Mouse (Mus musculus): ENCODE measurements around the gene Dnaja4.

Dnaja4 gene

GRCm38 (mm10) chr9:54751684-54752083 lies 53.0 kb downstream of the Dnaja4 start:
- DNase-seq (ENCODE audit: low spot score in 2 of 2): no peak

- DNase-seq (ENCODE audit: low spot score in 2 of 2): no peak
Measured at GRCm38 (mm10) chr9:54752201-54752943, 53.7 kb downstream of the Dnaja4 start.

- no peak for DNase-seq (ENCODE audit: low spot score in 2 of 2)
Measured at GRCm38 (mm10) chr9:54752944-54753295, 54.2 kb downstream of the Dnaja4 start.

GRCm38 (mm10) chr9:54759592-54759991 lies 60.9 kb downstream of the Dnaja4 start:
- DNase-seq (ENCODE audit: low spot score in 2 of 2): no peak

- no peak for DNase-seq (ENCODE audit: low spot score in 2 of 2)
Measured at GRCm38 (mm10) chr9:54764091-54764490, 65.4 kb downstream of the Dnaja4 start.

- no peak for DNase-seq (ENCODE audit: low spot score in 2 of 2)
Measured at GRCm38 (mm10) chr9:54764561-54765217, 66.0 kb downstream of the Dnaja4 start, which contains the start of gene Crabp1. Gene Crabp1, plus strand, starts transcription at chr9:54764748.

- no peak for DNase-seq (ENCODE audit: low spot score in 2 of 2)
Measured at GRCm38 (mm10) chr9:54765336-54766085, 66.8 kb downstream of the Dnaja4 start.
